Mouse (Mus musculus) heart, adult 18-20 months (tissue): ENCODE data around the gene Gatb. TPM values are rescaled to one million over a fixed set of nuclear protein-coding genes. Genes with fewer than 3 reads are reported as not detected.
"Not testable (repeated sequence)": the region's sequence is repeated elsewhere in the genome, so short reads cannot be mapped to it uniquely, and the experiment has no call there.

Experiments
- DNase-seq, 2 experiments: peaks; one replicate each; pipeline ENCODE4 v3.0.0; 2021 to 2022; ENCODE audit warnings: mixed read lengths in 1 of 2
- long read RNA-seq, 2 experiments: library from polyadenylated mRNA; stranded (forward); transcript quantifications; one replicate each; pipeline ENCODE4 v2.0.0; 2021
- total RNA-seq, 2 experiments: library from RNA; stranded (reverse); gene quantifications; 2 replicates each; pipeline ENCODE4 v1.2.3; 2021

Gatb gene
- total RNA-seq = 10 to 100 TPM; 52.3 to 52.6 TPM
- long read RNA-seq, experiment 1, transcript Gatb-204 (13 exons, 3,469 nt) = major isoform, 87 of 103 reads
- long read RNA-seq, experiment 1, partial matches to known transcripts = 1 of 103 reads
- long read RNA-seq, experiment 1, other reads (novel, unspliced or antisense) = 15 of 103 reads
- long read RNA-seq, experiment 2, transcript Gatb-204 (13 exons, 3,469 nt) = major isoform, 34 of 41 reads
- long read RNA-seq, experiment 2, partial matches to known transcripts = 3 of 41 reads
- long read RNA-seq, experiment 2, other reads (novel, unspliced or antisense) = 4 of 41 reads

DNA sequence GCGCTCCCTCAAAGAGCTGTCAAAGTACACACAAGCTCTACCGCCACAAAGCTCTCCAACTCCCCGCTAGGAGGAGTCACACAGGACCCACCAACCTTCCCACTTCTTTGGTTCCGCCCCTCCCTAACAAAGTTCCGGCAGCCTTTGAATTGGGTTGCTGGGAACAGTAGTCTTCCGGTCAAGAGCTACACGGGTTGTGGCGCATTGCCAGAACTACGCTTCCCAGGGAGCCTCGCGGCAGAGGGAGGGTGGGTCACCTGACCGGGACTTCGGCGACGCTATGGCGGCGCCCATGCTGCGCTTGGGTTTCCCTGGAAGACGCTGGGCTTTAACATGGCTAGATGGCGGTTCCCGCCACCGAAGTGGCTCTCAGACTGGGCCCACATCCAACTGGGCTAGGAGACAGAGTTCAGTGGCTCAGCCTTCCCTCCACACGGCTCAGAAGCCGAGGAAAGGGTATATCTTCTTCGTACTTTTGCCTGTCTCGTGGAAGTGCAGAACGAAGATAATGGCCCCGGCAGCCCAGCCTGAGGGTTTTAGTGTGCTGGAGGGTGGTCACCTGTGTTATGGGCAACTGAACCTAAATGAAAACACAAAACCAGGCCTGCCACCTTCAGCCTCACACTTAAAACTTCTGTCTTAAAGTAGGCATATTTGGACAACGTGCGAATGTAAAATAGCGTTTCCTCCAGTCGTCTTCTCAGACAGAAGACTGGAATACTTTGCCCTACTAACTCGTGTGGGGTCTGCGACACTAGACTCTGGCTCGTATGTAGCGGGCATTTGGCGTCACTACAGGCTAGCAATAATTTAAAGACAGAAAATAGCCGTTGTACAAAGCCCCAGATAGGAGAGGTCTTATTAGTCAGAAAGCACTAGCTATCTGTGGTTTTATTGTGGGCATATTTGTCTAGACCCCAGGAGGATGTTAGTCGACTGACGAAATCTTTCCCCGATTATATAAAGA, at the start of gene Gatb:
Gene Gatb, plus strand, starts transcription at position 256 of the 967 bp plus-strand sequence.
- peak; percentile 99 to 100 for DNase-seq

DNA sequence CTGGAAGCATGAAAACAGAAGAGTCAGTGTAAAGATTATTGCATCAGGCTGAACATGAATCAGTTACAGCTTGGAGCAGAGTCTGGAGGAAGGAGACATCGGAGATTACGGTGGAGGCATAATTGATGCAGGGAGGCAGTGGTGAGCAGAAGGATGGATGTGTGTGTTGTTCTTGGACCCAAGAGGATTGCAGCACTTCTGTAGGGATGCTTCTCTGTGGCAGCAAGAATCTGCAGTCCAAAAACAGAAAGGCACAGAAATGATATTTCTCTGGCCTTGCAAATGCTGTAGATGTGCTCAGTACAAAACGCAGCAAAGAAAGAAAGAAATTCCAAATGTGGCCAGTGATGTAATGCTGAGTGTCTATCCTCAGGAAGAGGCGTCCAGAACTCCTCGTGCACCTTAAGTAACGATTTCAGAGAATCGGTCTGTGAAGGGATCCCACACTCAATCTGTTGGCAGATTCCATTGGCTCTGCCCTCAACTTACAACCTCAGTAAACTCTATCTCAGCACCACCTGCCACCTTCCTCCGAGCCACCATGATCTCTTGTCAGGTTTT, 43.2 kb upstream of the Gatb start:
- no peak for DNase-seq

DNA sequence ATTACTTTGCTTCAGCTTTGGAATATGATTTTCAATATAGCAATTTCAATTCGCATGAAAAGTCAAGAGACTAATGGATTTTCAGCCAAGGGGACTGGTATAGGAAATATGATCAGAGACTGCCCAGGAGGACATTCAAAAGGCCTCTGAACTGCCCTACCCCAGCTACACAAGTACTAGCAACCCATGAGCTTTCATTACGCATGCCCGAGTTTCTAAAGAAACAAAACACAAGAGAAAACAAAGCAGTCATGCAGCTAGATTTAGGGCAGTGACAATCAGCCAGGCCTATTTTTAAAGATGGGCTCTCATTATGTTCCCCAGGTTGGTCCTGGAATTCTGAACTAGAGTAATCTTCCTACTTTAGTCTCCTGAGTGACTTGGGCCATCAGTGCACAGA, 41.5 kb upstream of the Gatb start:
- DNase-seq = peak; percentile 33 to 37

GRCm38 (mm10) chr3:85535042-85535441, 38.9 kb upstream of the Gatb start:
- DNase-seq = no peak

DNA sequence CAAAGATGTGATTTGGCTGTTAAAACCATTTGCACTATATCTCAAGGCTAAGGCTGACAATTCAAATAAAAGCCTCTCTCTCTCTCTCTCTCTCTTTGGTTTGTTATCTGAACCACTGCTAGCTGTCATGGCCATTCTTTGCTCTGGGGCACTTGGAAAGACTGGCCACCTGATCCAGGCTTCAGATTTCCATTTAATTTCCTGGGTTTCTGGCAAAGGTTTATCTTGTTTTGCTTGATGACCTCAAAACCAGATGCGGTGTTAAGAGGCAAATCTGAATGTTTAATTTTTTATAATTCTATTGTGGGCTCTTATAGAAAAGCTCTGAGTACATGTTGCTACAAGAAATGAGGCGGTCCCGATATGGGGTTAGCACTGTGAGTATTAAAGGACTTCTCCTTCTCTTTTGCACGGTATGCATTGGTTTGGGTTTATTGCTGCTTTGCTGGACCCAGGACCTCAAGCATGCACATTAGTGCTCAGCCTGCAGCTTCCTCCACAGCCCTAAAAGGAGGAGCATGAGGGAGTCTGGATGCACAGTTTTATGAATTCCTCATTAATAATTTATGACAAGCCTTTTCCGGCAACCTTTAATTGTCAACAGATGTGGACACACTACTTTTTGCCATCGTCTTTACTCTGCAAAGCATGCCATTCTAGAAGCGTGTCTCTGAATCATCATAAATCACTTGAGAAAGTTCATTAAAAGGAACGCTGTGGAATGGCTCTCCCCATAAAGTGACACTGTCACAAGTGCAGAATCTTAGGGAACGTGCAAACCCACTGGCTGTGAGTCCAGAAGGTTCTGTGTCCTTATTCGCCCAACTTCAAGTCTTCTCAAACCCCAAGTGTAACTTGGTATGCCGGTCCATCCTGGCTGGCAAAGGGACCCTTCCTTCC, 38.0 kb upstream of the Gatb start:
- DNase-seq = no peak

DNA sequence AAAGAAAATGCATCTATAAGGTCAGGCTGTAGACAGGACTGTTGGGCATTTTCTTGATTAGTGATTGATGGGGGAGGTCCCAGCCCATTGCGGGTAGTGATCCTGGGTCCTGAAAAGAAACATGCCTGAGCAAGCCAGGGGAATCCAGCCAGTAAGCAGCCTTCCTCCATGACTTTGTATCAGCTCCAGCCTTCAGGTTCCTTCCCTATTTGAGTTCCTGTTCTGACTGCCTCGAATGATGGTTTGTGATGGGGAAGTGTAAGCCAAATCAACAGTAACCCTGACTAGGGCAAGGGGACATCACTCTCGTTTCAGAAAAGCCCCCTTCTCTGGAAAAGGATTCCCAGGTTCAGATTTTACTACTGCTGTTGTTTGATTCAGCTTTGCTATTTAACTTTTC, 31.2 kb upstream of the Gatb start:
- DNase-seq = no peak

DNA sequence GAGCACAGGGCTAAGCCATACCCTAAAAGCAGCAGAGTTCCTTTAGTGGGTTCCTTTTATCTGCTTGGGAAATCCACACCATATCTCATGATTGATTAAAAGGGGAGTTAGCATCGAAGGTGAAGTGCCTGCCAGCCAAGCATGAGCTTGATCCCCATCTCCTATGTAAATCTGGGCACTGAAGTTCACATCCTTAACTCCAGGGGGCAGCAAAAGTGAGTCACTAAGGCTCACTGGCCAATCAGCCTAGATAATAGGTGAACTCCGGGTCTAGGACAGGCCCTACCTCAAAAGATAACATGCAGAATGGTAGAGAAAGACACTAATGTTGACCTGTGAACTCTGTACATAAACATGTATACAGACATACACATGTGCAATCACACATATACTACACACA, 30.3 kb upstream of the Gatb start:
- DNase-seq = no peak

- peak; percentile 19 to 39 for DNase-seq
Measured at GRCm38 (mm10) chr3:85550312-85550711, 23.6 kb upstream of the Gatb start.

DNA sequence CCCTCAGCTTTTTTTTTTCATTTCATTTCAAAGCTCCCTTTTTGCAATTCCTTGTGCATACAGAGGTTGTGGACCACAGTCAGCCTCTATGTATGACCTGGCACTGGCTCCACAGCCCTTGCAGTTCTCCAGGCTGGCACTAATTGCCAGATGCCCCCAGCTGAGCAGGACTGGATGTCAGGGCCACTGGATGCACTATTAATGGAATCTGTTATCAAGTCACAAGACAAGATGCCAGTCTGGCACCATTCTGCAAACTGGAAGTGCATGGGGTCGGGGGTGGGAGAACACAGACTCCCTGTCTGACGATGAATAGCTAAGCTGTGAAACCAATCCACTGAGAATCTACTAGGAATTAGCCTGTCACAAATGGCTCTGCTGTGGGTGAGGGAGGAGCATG, 22.6 kb upstream of the Gatb start:
- DNase-seq = peak; percentile 63 to 80

- no peak for DNase-seq
Measured at GRCm38 (mm10) chr3:85553731-85554277, 20.1 kb upstream of the Gatb start.

GRCm38 (mm10) chr3:85564603-85565002, 9.3 kb upstream of the Gatb start:
- no peak for DNase-seq

DNA sequence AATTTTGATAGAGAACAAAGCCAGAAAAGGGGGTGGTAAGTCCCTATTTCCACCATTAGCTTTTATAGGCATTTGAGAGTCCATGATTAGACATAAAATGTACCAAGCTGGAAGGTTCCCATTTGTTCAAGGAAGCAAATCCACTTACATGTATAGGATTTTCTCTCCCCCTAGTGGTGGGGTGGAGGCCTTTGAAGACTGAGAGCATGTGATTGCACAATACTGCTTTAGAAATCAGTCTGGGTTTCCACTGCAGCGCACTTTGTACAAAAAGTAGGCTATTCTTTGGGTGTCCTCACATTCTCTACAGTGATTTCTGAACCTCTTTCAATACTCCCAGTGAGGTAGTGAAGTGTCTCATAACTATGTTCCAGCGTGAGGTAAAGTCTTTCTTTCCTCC, 2.6 kb upstream of the Gatb start:
- DNase-seq = peak; percentile 69 to 75

GRCm38 (mm10) chr3:85572502-85572901, 1.4 kb upstream of the Gatb start:
- DNase-seq = not testable (repeated sequence)

GRCm38 (mm10) chr3:85573216-85573863, 579 bp upstream of the Gatb start:
- DNase-seq = no peak

- DNase-seq = no peak
Measured at GRCm38 (mm10) chr3:85582726-85583125, 8.8 kb downstream of the Gatb start.

- no peak for DNase-seq
Measured at GRCm38 (mm10) chr3:85583194-85583593, 9.3 kb downstream of the Gatb start.

DNA sequence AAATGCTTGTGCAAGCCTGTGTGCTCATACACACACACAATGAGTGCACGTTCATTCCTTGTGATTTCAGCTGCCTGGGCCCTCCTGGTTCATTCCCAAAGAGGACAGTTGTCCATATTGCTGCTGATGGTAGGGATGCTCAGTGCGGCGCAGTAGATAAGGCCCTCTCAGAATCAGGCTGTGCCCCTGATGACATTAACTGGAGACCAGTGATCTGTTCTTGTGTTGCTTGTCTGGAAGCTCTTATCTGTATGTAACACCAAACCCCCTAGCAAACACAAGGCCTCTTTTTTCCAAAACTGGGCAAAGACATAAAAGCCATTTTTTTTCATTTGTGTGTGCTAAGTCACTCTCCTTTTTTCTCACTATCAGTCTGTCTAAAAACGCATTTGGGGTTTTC, 11.0 kb downstream of the Gatb start:
- no peak for DNase-seq

- DNase-seq = no peak
Measured at GRCm38 (mm10) chr3:85588701-85589100, 14.8 kb downstream of the Gatb start.

DNA sequence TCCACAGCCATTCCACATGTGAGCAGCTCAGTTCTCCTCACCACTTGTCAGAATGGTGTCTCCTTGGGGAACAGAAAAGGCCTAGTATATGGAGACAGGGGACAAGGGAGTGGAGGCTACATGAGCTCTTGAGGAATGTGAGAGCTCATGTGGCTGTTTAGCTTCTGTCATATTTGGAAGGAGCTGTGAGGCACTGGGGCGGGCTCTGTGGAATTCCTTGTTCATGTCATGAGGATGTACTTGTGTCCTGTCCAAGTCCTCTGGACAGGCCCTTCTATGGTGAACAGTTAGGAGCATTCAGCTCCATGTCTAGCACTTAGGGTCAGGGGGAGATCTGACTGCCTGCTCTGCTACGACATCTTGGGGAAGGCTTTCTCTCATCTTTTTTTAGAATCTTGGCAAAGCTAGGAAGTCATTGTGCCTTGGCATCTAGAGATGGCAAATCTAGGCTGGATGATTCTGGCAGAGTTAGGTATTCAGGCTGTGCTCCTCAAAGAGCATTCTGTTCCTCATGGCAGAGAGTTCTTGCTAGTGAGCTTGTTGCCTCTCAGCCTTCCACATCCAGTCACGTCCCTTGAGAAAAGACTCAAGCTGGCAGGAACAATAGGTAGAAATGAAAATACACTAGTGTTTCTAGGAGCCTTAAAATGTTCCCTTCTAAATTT, 16.3 kb downstream of the Gatb start:
- peak; percentile 33 to 38 for DNase-seq

- peak in 1 of 2 experiments; percentile 14 for DNase-seq
Measured at GRCm38 (mm10) chr3:85592067-85592466, 18.1 kb downstream of the Gatb start.
